20 mouse cellular contexts compared by ENCODE assay signal in the genomic region with DNA sequence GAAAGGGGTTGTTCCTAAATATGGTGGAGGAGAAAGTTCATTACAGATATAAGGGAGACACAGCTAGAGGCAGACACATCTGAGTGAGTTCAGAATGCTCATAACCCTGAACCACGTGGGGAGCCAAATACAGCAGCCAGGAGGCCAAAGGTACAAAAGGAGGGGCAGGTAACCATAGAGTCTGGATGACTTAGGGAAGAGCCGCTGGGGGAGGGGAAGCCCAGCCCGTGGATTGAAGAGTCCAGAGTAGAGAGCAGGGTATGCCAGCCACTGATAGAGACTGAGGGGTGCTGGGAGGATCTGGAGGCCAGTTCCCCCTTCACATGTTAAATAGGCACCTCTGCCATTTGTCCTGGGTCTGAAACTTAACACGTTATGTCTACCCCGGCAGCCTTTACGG. TPM values are rescaled to one million over a fixed set of nuclear protein-coding genes. Genes with fewer than 3 reads are reported as not detected.
DNase-seq lines count a peak whose midpoint lies in the region; ATAC-seq and TF ChIP-seq lines count a peak whose summit lies in the region.
"Had no signal": no experiment of that assay in that cellular context is flagged by ENCODE, and none has a peak within 500 bp of the region (broad histone marks: within the 10 kb centered on the region; RNA-seq: fewer than 3 reads in every experiment).

No protein-coding gene starts in this region.

- no peaks in the 10 kb centered on the region for H3K9me3 ChIP-seq in heart, embryonic 12.5 days (replicated peaks)
- H3K9me3 ChIP-seq in hindbrain, embryonic 12.5 days (replicated peaks) = no peaks in the 10 kb centered on the region
- H3K9me3 ChIP-seq: embryonic facial prominence, embryonic 13.5 days; limb, embryonic 10.5 days; midbrain, embryonic 13.5 days had no signal

- WGBS in heart, embryonic 12.5 days = 54% methylated on average over 6 of the region's 6 CpGs
- WGBS in liver, adult 2 months = 26% methylated on average over 6 of the region's 6 CpGs
- 20% methylated on average over 6 of the region's 6 CpGs for WGBS in small intestine, adult 2 months
- WGBS in hindbrain, embryonic 12.5 days = 63% methylated on average over 6 of the region's 6 CpGs

- no peak for TF ChIP-seq POLR2A in liver, adult 2 months (IDR thresholded peaks at IDR 0.05; ENCODE audit: extremely low read depth, insufficient read depth, low read length)
- no peak for TF ChIP-seq POLR2A in small intestine, adult 2 months (IDR thresholded peaks at IDR 0.05; ENCODE audit: low read depth, low read length)

- peaks cover 8% of the 10 kb centered on the region; the same call in 1 of the 2 replicates for H3K4me1 ChIP-seq in heart, embryonic 12.5 days (replicated peaks)
- H3K4me1 ChIP-seq in liver, adult 2 months (ENCODE audit: control insufficient read depth, insufficient read depth, low read length) = peaks cover 10% of the 10 kb centered on the region; the same call in 1 of the 2 replicates
- peaks cover 13% of the 10 kb centered on the region; the same call in 1 of the 2 replicates for H3K4me1 ChIP-seq in small intestine, adult 2 months (ENCODE audit: control insufficient read depth, insufficient read depth, insufficient read length, low read length)
- H3K4me1 ChIP-seq in hindbrain, embryonic 12.5 days = peaks cover 3% of the 10 kb centered on the region; the same call in 1 of the 2 replicates
- H3K4me1 ChIP-seq: embryonic facial prominence, embryonic 13.5 days; limb, embryonic 10.5 days had no signal

- no peak overlapping the region for H3K9ac ChIP-seq in heart, embryonic 12.5 days
- H3K9ac ChIP-seq in liver, adult 2 months (ENCODE audit: low read depth, low read length) = no peak overlapping the region
- H3K9ac ChIP-seq in hindbrain, embryonic 12.5 days = no peak overlapping the region
- H3K9ac ChIP-seq: embryonic facial prominence, embryonic 13.5 days; midbrain, embryonic 13.5 days had no signal

- no peaks in the 10 kb centered on the region for H3K27me3 ChIP-seq in heart, embryonic 12.5 days (replicated peaks)
- no peaks in the 10 kb centered on the region for H3K27me3 ChIP-seq in liver, adult 2 months (ENCODE audit: control insufficient read depth, insufficient read depth, low read length)
- H3K27me3 ChIP-seq in small intestine, adult 2 months (ENCODE audit: control insufficient read depth, insufficient read depth, low read length) = no peaks in the 10 kb centered on the region
- no peaks in the 10 kb centered on the region for H3K27me3 ChIP-seq in hindbrain, embryonic 12.5 days
- H3K27me3 ChIP-seq: embryonic facial prominence, embryonic 13.5 days; midbrain, embryonic 13.5 days had no signal

- H3K79me2 ChIP-seq in liver, adult 2 months (ENCODE audit: control insufficient read depth, insufficient read depth, low read length) = no peaks in the 10 kb centered on the region

- no peaks in the 10 kb centered on the region for H3K36me3 ChIP-seq in heart, embryonic 12.5 days
- no peaks in the 10 kb centered on the region for H3K36me3 ChIP-seq in liver, adult 2 months (ENCODE audit: control insufficient read depth, insufficient read depth, low read length)
- no peaks in the 10 kb centered on the region for H3K36me3 ChIP-seq in small intestine, adult 2 months (ENCODE audit: control insufficient read depth, insufficient read depth, low read length)
- H3K36me3 ChIP-seq in hindbrain, embryonic 12.5 days = no peaks in the 10 kb centered on the region
- H3K36me3 ChIP-seq: embryonic facial prominence, embryonic 13.5 days; limb, embryonic 10.5 days; midbrain, embryonic 13.5 days had no signal

- TF ChIP-seq CTCF in liver, adult 2 months (IDR thresholded peaks at IDR 0.05; ENCODE audit: low read depth, low read length) = no peak
- TF ChIP-seq CTCF in small intestine, adult 2 months (IDR thresholded peaks at IDR 0.05; ENCODE audit: extremely low read depth, insufficient read length, insufficient replicate concordance, low read depth, low read length) = no peak

- DNase-seq in heart, postnatal 10 days = no peak
- DNase-seq in kidney, adult 9 months = peak; percentile 92
- peak; percentile 90 for DNase-seq in liver, adult 2 months (ENCODE audit: extremely low read depth, low read depth, low spot score)
- DNase-seq in left cerebral cortex, postnatal 36 days (ENCODE audit: low spot score in 2 of 2) = no peak
- no peak for DNase-seq in layer of hippocampus, postnatal 25 days (ENCODE audit: extremely low spot score in 1 of 2, low spot score in 1 of 2)
- DNase-seq: cerebellum, postnatal 36 days; thymus, adult 18-20 months had no signal

- no peak for ATAC-seq in heart, embryonic 12.5 days (ENCODE audit: insufficient number of reproducible peaks, low FRiP score)
- ATAC-seq in hindbrain, embryonic 12.5 days (ENCODE audit: low FRiP score) = no peak
- ATAC-seq: midbrain, embryonic 13.5 days had no signal

- no peak overlapping the region for H3K27ac ChIP-seq in heart, embryonic 12.5 days (ENCODE audit: poor library complexity, severe bottlenecking)
- peak overlapping the region; percentile 20 for H3K27ac ChIP-seq in liver, adult 2 months (replicated peaks; ENCODE audit: insufficient read depth, low read depth, low read length)
- H3K27ac ChIP-seq in small intestine, adult 2 months (ENCODE audit: insufficient read depth, low read depth, low read length) = peak overlapping the region; percentile 83
- H3K27ac ChIP-seq in hindbrain, embryonic 12.5 days = no peak overlapping the region
- H3K27ac ChIP-seq: embryonic facial prominence, embryonic 13.5 days; layer of hippocampus, adult 2 months; limb, embryonic 10.5 days; midbrain, embryonic 13.5 days had no signal

- H3K4me2 ChIP-seq in heart, embryonic 12.5 days = peak overlapping the region; percentile 13; the same call in 1 of the 2 replicates
- H3K4me2 ChIP-seq in hindbrain, embryonic 12.5 days (replicated peaks) = no peak overlapping the region
- H3K4me2 ChIP-seq: embryonic facial prominence, embryonic 13.5 days; midbrain, embryonic 13.5 days had no signal

- intact Hi-C loops in heart, postnatal 10 days (cut with DNase I) = no loop called here
- intact Hi-C loops in left cerebral cortex, postnatal 36 days (cut with DNase I) = no loop called here

- H3K4me3 ChIP-seq in heart, embryonic 12.5 days = no peak overlapping the region
- no peak overlapping the region for H3K4me3 ChIP-seq in liver, adult 2 months (ENCODE audit: insufficient read depth, low read depth, low read length)
- H3K4me3 ChIP-seq in small intestine, adult 2 months (ENCODE audit: low read depth, low read length) = no peak overlapping the region
- H3K4me3 ChIP-seq in hindbrain, embryonic 12.5 days = no peak overlapping the region
- H3K4me3 ChIP-seq: embryonic facial prominence, embryonic 13.5 days; layer of hippocampus, adult 2 months; limb, embryonic 10.5 days; midbrain, embryonic 13.5 days had no signal

RNA-seq across cellular contexts. Expression of gene 1700024P04Rik, which starts 28.7 kb away (rescaled TPM):
- polyA plus RNA-seq in heart, embryonic 12.5 days (2016; fragmentation: Nextera tagmentation; extraction: Ambion mirVana) = not detected in 2 replicates
- total RNA-seq in heart, postnatal 10 days (2021) = not detected
- total RNA-seq in liver, adult 2 months (2014; rRNA removed) = not detected in 2 replicates
- polyA plus RNA-seq in liver, adult 2 months (2012; rRNA removed) = not detected in 2 replicates
- polyA plus RNA-seq in small intestine, adult 2 months (2012; rRNA removed) = not detected in 2 replicates
- polyA plus RNA-seq in hindbrain, embryonic 12.5 days (2016; fragmentation: Nextera tagmentation; extraction: Ambion mirVana) = not detected in 2 replicates
- not detected for total RNA-seq in left cerebral cortex, postnatal 36 days (2021)
- total RNA-seq in layer of hippocampus, postnatal 25 days (2021) = not detected
- total RNA-seq: adrenal gland, postnatal 14 days; gastrocnemius, postnatal 14 days; heart, postnatal 36 days; layer of hippocampus, adult 2 months had no signal
- polyA plus RNA-seq: embryonic facial prominence, embryonic 13.5 days; forebrain, embryonic 11.5 days; limb, embryonic 10.5 days; midbrain, embryonic 13.5 days; neural tube, embryonic 14.5 days; spleen, adult 2 months had no signal

RNA-seq across cellular contexts. Expression of gene Tnpo1, which starts 29.5 kb away (rescaled TPM):
- polyA plus RNA-seq in heart, embryonic 12.5 days (2016; fragmentation: Nextera tagmentation; extraction: Ambion mirVana) = 54.1 and 58.0 TPM in 2 replicates
- 10 to 100 TPM; 87.6 to 90.6 TPM for total RNA-seq in heart, postnatal 10 days (2021)
- total RNA-seq in liver, adult 2 months (2014; rRNA removed) = 56.1 and 62.7 TPM in 2 replicates
- polyA plus RNA-seq in liver, adult 2 months (2012; rRNA removed) = 10.7 and 11.3 TPM in 2 replicates
- 5.2 and 10.7 TPM in 2 replicates for polyA plus RNA-seq in small intestine, adult 2 months (2012; rRNA removed)
- polyA plus RNA-seq in hindbrain, embryonic 12.5 days (2016; fragmentation: Nextera tagmentation; extraction: Ambion mirVana) = 87.7 and 90.5 TPM in 2 replicates
- total RNA-seq in left cerebral cortex, postnatal 36 days (2021) = 10 to 100 TPM; 52.6 to 68.2 TPM
- total RNA-seq in layer of hippocampus, postnatal 25 days (2021) = 10 to 100 TPM; 54.3 to 64.1 TPM

Comparison
In these comparisons a context has a peak if more than half of its experiments do, and no peak if none do; other contexts are left out.
1. H3K27ac ChIP-seq: peak in liver, adult 2 months (single experiment) and small intestine, adult 2 months (single experiment); none in heart, embryonic 12.5 days (single experiment) and hindbrain, embryonic 12.5 days (single experiment).
2. DNase-seq: peak in kidney, adult 9 months (single experiment) and liver, adult 2 months (single experiment); none in heart, postnatal 10 days (0 of 2), left cerebral cortex, postnatal 36 days (0 of 2) and layer of hippocampus, postnatal 25 days (0 of 2).